Mouse (Mus musculus): ENCODE data around the gene Ubtfl1. TPM values are rescaled to one million over a fixed set of nuclear protein-coding genes. Genes with fewer than 3 reads are reported as not detected.

Gene Ubtfl1
- total RNA-seq (2023) = not detected

GRCm38 (mm10) chr9:18404118-18404517 lies at the start of gene Ubtfl1:
TSS of gene Ubtfl1 (plus strand) at chr9:18404418.

GRCm38 (mm10) chr9:18402895-18403294 lies 1.3 kb upstream of the Ubtfl1 start, which contains the start of gene Naalad2:
TSS of gene Naalad2 (minus strand) at chr9:18402995.

GRCm38 (mm10) chr9:18430354-18430753 lies 26.1 kb downstream of the Ubtfl1 start, which contains the start of gene Mbd3l2:
TSS of gene Mbd3l2 (plus strand) at chr9:18430654.

Other genes with a start within 250 kb of the Ubtfl1 start
- 10 to 100 TPM; 49.7 to 50.9 TPM for gene Chordc1, start 112.3 kb upstream of the Ubtfl1 start, total RNA-seq (2023)
- gene Naalad2, start 1.4 kb upstream of the Ubtfl1 start, total RNA-seq (2023) = not detected
- gene Mbd3l2, start 26.2 kb downstream of the Ubtfl1 start, total RNA-seq (2023) = not detected
- under 1 TPM in 1 of 2 experiments, not detected in 1; 0.76 TPM for gene Zfp558, start 73.8 kb downstream of the Ubtfl1 start, total RNA-seq (2023)
- gene Mbd3l1, start 73.9 kb downstream of the Ubtfl1 start, total RNA-seq (2023) = not detected